Mouse (Mus musculus) G1E (cell line): ENCODE results near the gene Npy2r.

Source experiments
- CTCF ChIP-seq: IDR thresholded peaks from 2 replicates; pipeline ENCODE4 v1.5.1; 2012; ENCODE audit warnings: low read depth, low read length, inconsistent platforms, mixed read lengths
- GATA1 ChIP-seq: IDR thresholded peaks from 2 replicates; pipeline ENCODE4 v1.6.1; 2012; ENCODE audit warnings: borderline replicate concordance, low read length, inconsistent platforms, mixed read lengths
- GATA2 ChIP-seq: IDR thresholded peaks from 2 replicates; pipeline ENCODE4 v1.6.1; 2012; ENCODE audit warnings: low read depth, low read length, inconsistent platforms, borderline replicate concordance
- POLR2AphosphoS5 ChIP-seq: IDR thresholded peaks from 2 replicates; pipeline ENCODE4 v1.6.1; 2012; ENCODE audit warnings: low read depth, low read length, inconsistent platforms; ENCODE audit not compliant: insufficient replicate concordance
- TAL1 ChIP-seq: conservative IDR thresholded peaks from 2 replicates; pipeline ENCODE4 v1.6.1; 2012; ENCODE audit warnings: low read depth, low read length, inconsistent platforms, mixed read lengths

DNA sequence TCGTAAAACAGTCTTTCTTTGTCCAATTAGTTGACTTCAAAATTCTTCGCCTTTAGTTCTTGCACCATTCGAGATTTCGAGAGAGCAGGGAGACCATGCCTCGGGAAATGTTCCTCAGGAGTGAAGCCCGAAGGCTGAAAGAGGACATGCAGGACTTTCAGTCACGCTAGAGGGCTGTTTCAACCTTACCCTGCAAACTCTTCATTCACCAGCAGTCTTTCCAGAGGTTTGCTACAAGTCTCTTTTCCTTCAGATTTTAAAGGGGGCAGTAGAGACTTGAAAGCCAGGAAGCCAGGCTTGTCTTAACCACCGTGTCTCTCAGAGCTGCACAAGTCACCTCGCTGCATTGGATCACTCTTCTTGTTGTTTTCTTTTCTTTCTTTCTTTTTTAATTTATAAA, 869 bp upstream of the Npy2r start:
- no peak for TF ChIP-seq CTCF
- TF ChIP-seq TAL1, result no peak
- TF ChIP-seq GATA1, result no peak
- TF ChIP-seq POLR2AphosphoS5, result no peak
- no peak for TF ChIP-seq GATA2
